Mouse (Mus musculus) midbrain, embryonic 16.5 days (tissue): ENCODE data around the gene Hexim2. TPM values are rescaled to one million over a fixed set of nuclear protein-coding genes. Genes with fewer than 3 reads are reported as not detected.

Experiments
- ATAC-seq: fragments of 200-750 bp; cut with Nextera tagmentation; 2 replicates; pipeline ENCODE4 v1.8.0; 2017; ENCODE audit warnings: moderate TSS enrichment
- H3K27ac ChIP-seq: fragments of 300-500 bp; sonication (generic); 2 replicates; pipeline ENCODE4 v1.5.1; 2014; ENCODE audit warnings: mild to moderate bottlenecking, low read length, mixed read lengths
- H3K27me3 ChIP-seq: fragments of 300-500 bp; sonication (generic); 2 replicates; pipeline ENCODE4 v1.6.1; 2014; ENCODE audit warnings: low read depth, low read length, mixed read lengths; ENCODE audit not compliant: control insufficient read depth, insufficient read depth
- H3K36me3 ChIP-seq: fragments of 300-500 bp; sonication (generic); 2 replicates; pipeline ENCODE4 v1.6.1; 2014; ENCODE audit warnings: mild to moderate bottlenecking, low read length, moderate library complexity, mixed read lengths; ENCODE audit not compliant: control insufficient read depth, insufficient read depth
- H3K4me1 ChIP-seq: fragments of 300-500 bp; sonication (generic); 2 replicates; pipeline ENCODE4 v1.6.1; 2014; ENCODE audit warnings: mild to moderate bottlenecking, low read length, mixed read lengths; ENCODE audit not compliant: control insufficient read depth, insufficient read depth
- H3K4me2 ChIP-seq: fragments of 300-500 bp; sonication (generic); 2 replicates; pipeline ENCODE4 v1.6.1; 2014; ENCODE audit warnings: mild to moderate bottlenecking, low read length, mixed read lengths
- H3K4me3 ChIP-seq: fragments of 300-500 bp; sonication (generic); 2 replicates; pipeline ENCODE4 v1.5.1; 2014; ENCODE audit warnings: low read depth, mild to moderate bottlenecking, low read length, moderate library complexity, mixed read lengths
- H3K9ac ChIP-seq: fragments of 300-500 bp; sonication (generic); 2 replicates; pipeline ENCODE4 v1.6.1; 2014; ENCODE audit warnings: low read depth, low read length, mixed read lengths
- H3K9me3 ChIP-seq: fragments of 300-500 bp; sonication (generic); replicated peaks from 2 replicates; pipeline ENCODE4 v1.6.1; 2014; ENCODE audit warnings: mild to moderate bottlenecking, low read length, mixed read lengths; ENCODE audit not compliant: control insufficient read depth, poor library complexity, severe bottlenecking
- WGBS: fragments of 180-500 bp; shearing (Covaris S2); extraction: QIAGEN DNeasy Blood & Tissue Kit; methylation state at CpG from one replicate; pipeline ENCODE4 v1.1.7; 2014; 5-methylcytosine and 5-hydroxymethylcytosine counted together
- polyA plus RNA-seq: library from polyadenylated mRNA; unstranded; fragments of >200 nt; fragmentation: Nextera tagmentation; extraction: Ambion mirVana; gene quantifications from 2 replicates; pipeline ENCODE4 v1.2.1, GENCODE M21; 2015

The Hexim2 gene
- polyA plus RNA-seq, 1 experiment from 2014 or later: 37.0 TPM

- Histone ChIP-seq H3K27ac (no peak overlapping the region), H3K9me3 (no peaks in the 10 kb centered on the region), H3K27me3 (peaks cover 3% of the 10 kb centered on the region), H3K4me1 (peaks cover 12% of the 10 kb centered on the region; the same call in 1 of the 2 replicates), H3K4me2 (no peak overlapping the region), H3K9ac (no peak overlapping the region), H3K36me3 (no peaks in the 10 kb centered on the region), H3K4me3 (no peak overlapping the region)
- WGBS: 80% methylated on average over 6 of the region's 6 CpGs
- ATAC-seq: no peak
Observed at GRCm38 (mm10) chr11:103105810-103106209, 26.4 kb upstream of the Hexim2 start.

GRCm38 (mm10) chr11:103106386-103106785 lies 25.8 kb upstream of the Hexim2 start:
- H3K4me3 ChIP-seq: no peak overlapping the region
- no peak for ATAC-seq
- 64% methylated on average over 4 of the region's 4 CpGs for WGBS
- H3K4me1 ChIP-seq: peaks cover 8% of the 10 kb centered on the region; the same call in 1 of the 2 replicates
- no peak overlapping the region for H3K4me2 ChIP-seq
- H3K9me3 ChIP-seq: no peaks in the 10 kb centered on the region
- no peak overlapping the region for H3K9ac ChIP-seq
- H3K27ac ChIP-seq: no peak overlapping the region
- H3K27me3 ChIP-seq: peaks cover 9% of the 10 kb centered on the region
- no peaks in the 10 kb centered on the region for H3K36me3 ChIP-seq

DNA sequence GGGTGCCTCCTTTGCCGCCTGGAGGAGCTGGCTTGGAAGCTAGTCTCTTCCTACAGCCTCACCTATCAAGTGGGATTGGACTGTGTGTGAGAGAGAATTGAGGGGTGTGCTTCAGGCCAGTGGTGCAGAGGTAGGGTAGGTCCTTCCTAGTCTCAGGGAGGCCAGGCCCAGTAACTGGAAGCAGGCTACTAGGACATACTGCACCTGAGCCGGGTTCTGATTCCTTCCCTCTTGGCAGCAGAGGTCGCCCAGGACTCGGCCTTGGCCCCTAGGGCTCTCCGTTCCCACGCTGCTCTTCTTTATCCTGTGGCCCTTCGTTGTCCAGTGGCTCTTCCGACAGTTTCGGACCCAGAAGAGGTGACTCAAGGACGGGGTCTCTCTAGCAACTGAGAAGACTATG lies 20.9 kb upstream of the Hexim2 start:
- Histone ChIP-seq H3K9me3 (no peaks in the 10 kb centered on the region), H3K36me3 (no peaks in the 10 kb centered on the region), H3K27ac (no peak overlapping the region), H3K9ac (no peak overlapping the region), H3K27me3 (peaks cover 27% of the 10 kb centered on the region), H3K4me2 (peak overlapping the region; percentile 49), H3K4me1 (peaks cover 13% of the 10 kb centered on the region; the same call in 1 of the 2 replicates), H3K4me3 (no peak overlapping the region)
- WGBS: 20% methylated on average over 10 of the region's 10 CpGs
- no peak for ATAC-seq

DNA sequence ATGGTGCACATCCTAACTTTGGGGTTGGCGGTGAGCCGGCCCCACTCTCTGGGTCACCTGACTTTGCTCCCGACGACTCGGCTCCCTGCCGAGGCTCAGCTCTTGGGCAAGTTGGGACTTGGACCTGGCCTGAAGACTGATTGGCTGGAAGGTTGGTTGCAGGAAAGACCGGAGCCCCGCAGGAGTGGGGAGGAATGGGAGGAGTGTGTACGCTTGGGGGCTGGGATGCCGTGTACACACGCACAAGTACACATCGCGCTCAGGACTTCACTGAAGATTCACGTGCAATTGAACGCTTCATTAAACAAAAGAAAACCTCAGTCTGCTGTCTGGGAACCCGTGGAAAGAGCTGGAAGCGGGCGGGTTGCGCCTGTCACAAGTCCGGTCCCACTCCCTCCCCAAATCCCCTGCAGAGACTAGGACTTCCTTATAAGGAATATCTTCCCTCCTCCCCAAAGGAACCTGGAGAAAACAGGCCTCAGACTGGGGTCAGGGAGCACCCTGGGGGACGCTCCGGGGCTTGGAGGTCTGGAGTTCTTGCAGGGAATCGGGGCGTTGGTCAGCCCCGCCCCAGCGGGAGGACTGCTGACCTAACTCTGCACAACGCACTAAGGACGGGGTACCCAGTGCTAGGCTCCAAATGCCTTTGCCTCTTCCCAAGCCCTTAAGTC lies 20.2 kb upstream of the Hexim2 start:
- under 1% methylated on average over 28 of the region's 28 CpGs for WGBS
- Histone ChIP-seq H3K4me2 (peak overlapping the region; percentile 49), H3K4me3 (peak overlapping the region; percentile 25), H3K27me3 (peaks cover 27% of the 10 kb centered on the region), H3K4me1 (peaks cover 14% of the 10 kb centered on the region; the same call in 1 of the 2 replicates), H3K9ac (peak overlapping the region; percentile 36; the same call in 1 of the 2 replicates), H3K9me3 (no peaks in the 10 kb centered on the region), H3K27ac (no peak overlapping the region), H3K36me3 (no peaks in the 10 kb centered on the region)
- no peak for ATAC-seq

- H3K4me1 ChIP-seq: peaks cover 16% of the 10 kb centered on the region; the same call in 1 of the 2 replicates
- no peak overlapping the region for H3K9ac ChIP-seq
- H3K4me3 ChIP-seq: no peak overlapping the region; the same call in 1 of the 2 replicates
- peaks cover 27% of the 10 kb centered on the region for H3K27me3 ChIP-seq
- peak overlapping the region; percentile 49 for H3K4me2 ChIP-seq
- H3K9me3 ChIP-seq: no peaks in the 10 kb centered on the region
- WGBS: 8% methylated on average over 9 of the region's 9 CpGs
- no peak for ATAC-seq
- H3K36me3 ChIP-seq: no peaks in the 10 kb centered on the region
- H3K27ac ChIP-seq: no peak overlapping the region
Observed at GRCm38 (mm10) chr11:103112552-103112912, 19.7 kb upstream of the Hexim2 start.

DNA sequence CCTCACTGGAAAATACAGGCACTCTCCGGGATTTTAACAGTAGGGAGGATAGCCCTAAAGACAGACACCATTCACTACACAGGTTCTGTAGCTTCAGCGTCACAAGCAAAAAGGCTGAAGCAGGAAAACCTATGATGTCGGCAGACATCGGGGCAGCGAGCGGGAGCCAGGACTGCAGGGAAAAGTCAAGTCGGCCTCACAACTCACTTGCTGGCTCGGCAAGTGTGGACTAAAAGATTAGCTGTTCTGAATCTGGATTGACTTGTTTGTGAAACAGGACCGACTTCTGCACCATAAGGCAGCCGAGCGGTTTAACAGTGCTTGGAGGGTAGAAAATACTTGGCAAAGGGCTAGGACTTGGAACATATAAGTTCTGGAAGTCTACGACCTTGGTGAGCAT lies 19.2 kb upstream of the Hexim2 start:
- no peak overlapping the region for H3K9ac ChIP-seq
- ATAC-seq: no peak
- no peaks in the 10 kb centered on the region for H3K9me3 ChIP-seq
- H3K4me1 ChIP-seq: peaks cover 19% of the 10 kb centered on the region
- H3K27ac ChIP-seq: no peak overlapping the region
- H3K36me3 ChIP-seq: no peaks in the 10 kb centered on the region
- 28% methylated on average over 12 of the region's 12 CpGs for WGBS
- H3K27me3 ChIP-seq: peaks cover 27% of the 10 kb centered on the region
- no peak overlapping the region for H3K4me2 ChIP-seq
- no peak overlapping the region for H3K4me3 ChIP-seq

DNA sequence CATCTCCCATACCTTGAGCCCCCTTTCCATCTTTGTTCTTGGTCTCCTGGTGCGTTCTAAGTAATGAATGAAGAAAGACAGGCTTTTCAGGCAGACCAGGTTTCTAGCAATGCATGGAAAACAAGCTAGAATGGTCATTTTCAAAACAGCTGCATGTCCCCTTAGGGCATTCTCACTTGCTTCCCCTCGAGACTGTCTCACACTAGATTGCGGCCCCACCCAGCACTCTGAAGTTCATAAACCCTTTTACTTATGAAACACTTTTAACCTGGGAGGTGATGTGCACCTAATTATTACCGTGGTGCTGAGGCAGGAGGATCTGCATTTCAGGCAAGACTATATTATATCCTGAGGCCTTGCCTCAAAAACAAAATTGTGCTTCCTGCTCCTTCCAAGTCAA lies 18.5 kb upstream of the Hexim2 start:
- Histone ChIP-seq H3K27ac (no peak overlapping the region), H3K9me3 (no peaks in the 10 kb centered on the region), H3K36me3 (no peaks in the 10 kb centered on the region), H3K27me3 (peaks cover 27% of the 10 kb centered on the region), H3K4me3 (no peak overlapping the region), H3K9ac (no peak overlapping the region), H3K4me2 (no peak overlapping the region), H3K4me1 (peaks cover 25% of the 10 kb centered on the region)
- WGBS: 82% methylated on average over 4 of the region's 4 CpGs
- no peak for ATAC-seq

- ATAC-seq: no peak
- Histone ChIP-seq H3K4me2 (peak overlapping the region; percentile 76), H3K9ac (peak overlapping the region; percentile 77), H3K27ac (peak overlapping the region; percentile 91), H3K4me1 (peaks cover 29% of the 10 kb centered on the region), H3K9me3 (no peaks in the 10 kb centered on the region), H3K36me3 (no peaks in the 10 kb centered on the region), H3K4me3 (peak overlapping the region; percentile 51), H3K27me3 (peaks cover 27% of the 10 kb centered on the region)
- 81% methylated on average over 11 of the region's 11 CpGs for WGBS
Observed at GRCm38 (mm10) chr11:103114270-103114943, 17.8 kb upstream of the Hexim2 start.
